Mouse (Mus musculus): ENCODE results near the gene Slc45a2. TPM values are rescaled to one million over a fixed set of nuclear protein-coding genes. Genes with fewer than 3 reads are reported as not detected.
"Not testable (repeated sequence)": the region's sequence is repeated elsewhere in the genome, so short reads cannot be mapped to it uniquely, and the experiment has no call there.

Gene Slc45a2
- total RNA-seq (2017): not detected in 2 replicates

GRCm38 (mm10) chr15:11000421-11000820, at the start of gene Slc45a2:
Slc45a2 (plus strand) TSS chr15:11000721.
- no peak for ATAC-seq (ENCODE audit: extremely low read depth, insufficient number of reproducible peaks, low FRiP score, poor library complexity, severe bottlenecking)

DNA sequence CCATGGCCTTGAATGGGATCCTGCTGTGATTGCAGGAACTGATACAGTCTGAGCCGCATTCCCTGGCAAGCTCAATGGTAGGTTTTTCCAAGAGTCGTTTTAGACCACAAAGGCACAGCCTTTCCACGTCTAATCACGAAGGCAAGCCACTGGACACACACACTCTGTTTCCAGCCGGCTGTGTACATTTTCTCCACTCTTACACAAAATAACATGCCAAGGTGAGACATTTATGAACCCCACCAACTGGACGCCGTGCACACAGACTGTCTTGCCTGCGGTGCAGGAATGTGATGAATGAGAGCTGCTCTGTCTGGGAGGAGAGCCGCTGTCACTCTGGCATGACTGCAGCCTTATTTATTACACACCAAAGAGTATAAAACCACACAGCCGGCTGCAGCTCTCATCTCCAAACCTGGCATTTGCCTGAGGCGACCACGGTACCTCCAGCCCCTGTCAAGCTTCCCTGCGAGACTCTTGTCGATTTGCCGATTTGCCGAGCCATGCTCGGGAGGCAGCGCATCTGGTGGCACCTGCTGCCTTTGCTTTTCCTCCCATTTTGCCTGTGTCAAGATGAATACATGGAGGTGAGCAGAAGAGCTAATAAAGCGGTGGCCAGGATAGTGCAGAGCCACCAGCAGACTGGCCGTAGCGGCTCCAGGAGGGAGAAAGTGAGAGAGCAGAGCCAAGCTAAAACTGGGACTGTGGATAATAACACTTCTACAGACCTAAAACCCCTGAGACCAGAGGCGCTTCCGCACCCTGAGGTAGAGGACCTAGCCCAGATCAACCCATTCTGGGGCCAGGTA, 48.4 kb upstream of the Slc45a2 start, which contains the start of gene C1qtnf3:
Gene C1qtnf3 (plus strand): TSS at position 382 of the 809 bp plus-strand sequence.
- no peak for ATAC-seq (ENCODE audit: extremely low read depth, insufficient number of reproducible peaks, low FRiP score, poor library complexity, severe bottlenecking)

DNA sequence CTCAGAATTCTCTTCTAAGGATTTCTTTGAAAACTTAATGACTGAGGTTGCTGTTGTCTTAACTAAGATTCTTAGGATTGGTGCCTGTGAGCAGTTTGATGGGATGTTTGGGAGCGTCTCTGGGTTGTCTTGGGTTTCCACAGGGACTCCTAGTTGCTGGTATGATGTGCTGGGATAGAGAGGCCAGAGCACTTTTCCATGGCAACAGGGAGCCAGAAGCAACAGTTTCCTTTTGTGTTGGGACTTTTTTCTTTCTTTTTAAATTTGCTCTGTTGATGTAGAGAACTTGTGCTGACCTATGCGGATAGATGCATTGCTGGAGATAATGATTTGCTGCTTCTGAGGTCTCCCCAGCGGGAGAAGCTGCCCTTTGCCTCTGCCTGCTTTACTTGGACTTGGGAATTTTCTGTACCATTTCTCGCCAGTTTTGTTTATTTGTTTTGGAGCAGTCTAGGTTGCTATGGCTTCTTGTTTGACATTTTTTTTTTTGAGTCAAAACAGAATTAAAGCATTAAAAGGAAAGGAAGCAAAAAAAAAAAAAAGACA, 47.7 kb upstream of the Slc45a2 start:
- ATAC-seq (ENCODE audit: extremely low read depth, insufficient number of reproducible peaks, low FRiP score, poor library complexity, severe bottlenecking): no peak

DNA sequence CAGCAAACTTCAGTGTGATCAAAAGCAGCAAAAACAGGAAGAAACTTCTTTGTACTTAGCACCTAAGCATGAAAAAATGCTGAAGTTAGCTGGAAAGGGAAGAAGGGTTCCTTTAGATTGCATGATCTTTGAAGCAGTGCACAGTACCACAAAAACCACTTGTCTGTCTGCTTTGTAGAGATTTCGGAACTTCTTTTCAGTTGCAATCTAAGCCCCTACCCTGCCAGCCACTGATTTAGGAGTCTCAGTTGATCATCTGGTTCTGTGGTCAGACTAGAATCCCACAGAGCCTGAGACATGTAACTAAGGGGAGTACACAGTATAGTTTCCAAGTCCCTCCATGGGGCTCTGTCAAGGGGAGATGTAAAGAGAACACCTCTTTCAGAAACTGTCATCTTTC, 47.1 kb upstream of the Slc45a2 start:
- ATAC-seq (ENCODE audit: extremely low read depth, insufficient number of reproducible peaks, low FRiP score, poor library complexity, severe bottlenecking): no peak

DNA sequence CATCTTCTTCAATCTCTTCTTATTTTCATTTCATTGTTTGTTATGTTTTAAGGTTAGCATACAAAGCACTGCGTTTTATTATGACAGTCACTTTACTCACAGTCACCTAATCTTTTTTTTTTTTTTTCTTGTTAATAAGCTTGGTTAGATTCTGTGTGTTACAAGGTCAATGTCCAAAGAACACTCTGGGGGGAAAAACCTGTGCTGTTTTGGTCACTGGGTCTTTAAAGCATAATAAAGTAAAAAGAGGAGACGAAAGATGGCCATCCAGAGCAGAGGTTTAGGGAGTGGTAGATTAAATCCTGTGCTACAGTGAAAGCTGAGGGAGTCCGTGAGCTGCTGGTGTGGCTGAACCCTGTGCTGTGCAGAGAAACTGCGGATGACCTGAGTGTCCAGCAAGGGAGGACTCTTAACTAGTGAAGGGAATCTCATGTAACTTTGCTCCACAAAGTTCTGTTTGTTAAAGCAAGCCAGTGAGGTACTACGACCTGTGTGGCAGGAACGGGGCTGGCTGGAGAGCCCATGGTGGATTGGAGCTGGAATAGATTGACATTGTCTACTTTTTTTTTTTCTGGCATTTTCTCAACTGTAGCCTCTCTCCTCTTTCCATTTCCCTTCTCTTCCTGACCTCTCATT, 46.0 kb upstream of the Slc45a2 start:
- no peak for ATAC-seq (ENCODE audit: extremely low read depth, insufficient number of reproducible peaks, low FRiP score, poor library complexity, severe bottlenecking)

GRCm38 (mm10) chr15:10955156-10955555, 45.4 kb upstream of the Slc45a2 start:
- no peak for ATAC-seq (ENCODE audit: extremely low read depth, insufficient number of reproducible peaks, low FRiP score, poor library complexity, severe bottlenecking)

GRCm38 (mm10) chr15:10956706-10957105, 43.8 kb upstream of the Slc45a2 start:
- no peak for ATAC-seq (ENCODE audit: extremely low read depth, insufficient number of reproducible peaks, low FRiP score, poor library complexity, severe bottlenecking)

DNA sequence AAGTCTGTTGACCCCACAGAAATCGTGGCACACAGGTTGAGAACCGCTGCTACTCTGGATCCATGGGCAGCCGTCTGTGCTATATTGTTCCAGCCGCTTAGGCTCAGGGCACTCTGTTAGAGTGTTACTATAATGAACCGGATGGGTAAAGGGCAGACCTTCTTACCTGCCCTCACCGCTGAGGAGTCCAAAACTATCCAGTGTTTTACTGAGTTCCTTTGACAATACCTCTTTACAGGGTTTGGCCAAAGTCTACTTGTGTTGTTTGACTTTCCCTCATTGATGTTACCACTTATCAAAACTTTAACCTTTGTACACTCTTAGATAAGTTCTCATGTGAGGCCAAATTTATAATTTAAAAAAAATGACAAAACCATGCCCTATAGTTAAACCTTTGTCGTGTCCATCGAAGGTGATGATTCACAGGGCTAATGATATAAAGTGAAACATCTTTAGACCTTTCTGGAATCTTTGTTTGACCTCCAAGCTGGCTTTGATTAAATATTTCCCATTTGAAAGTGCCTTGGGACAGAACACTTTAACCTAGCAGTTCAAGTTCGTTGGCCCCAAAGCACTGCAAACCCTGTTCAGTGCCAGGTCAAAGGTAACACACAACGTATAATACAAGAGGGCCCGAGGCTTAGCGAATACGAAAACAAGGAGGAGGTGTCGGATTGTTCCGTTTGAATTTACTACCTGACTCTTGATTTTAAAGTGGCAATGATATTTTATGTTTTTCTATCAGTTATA, 41.1 kb upstream of the Slc45a2 start:
- ATAC-seq (ENCODE audit: extremely low read depth, insufficient number of reproducible peaks, low FRiP score, poor library complexity, severe bottlenecking): no peak

GRCm38 (mm10) chr15:10960267-10960666, 40.3 kb upstream of the Slc45a2 start:
- no peak for ATAC-seq (ENCODE audit: extremely low read depth, insufficient number of reproducible peaks, low FRiP score, poor library complexity, severe bottlenecking)

DNA sequence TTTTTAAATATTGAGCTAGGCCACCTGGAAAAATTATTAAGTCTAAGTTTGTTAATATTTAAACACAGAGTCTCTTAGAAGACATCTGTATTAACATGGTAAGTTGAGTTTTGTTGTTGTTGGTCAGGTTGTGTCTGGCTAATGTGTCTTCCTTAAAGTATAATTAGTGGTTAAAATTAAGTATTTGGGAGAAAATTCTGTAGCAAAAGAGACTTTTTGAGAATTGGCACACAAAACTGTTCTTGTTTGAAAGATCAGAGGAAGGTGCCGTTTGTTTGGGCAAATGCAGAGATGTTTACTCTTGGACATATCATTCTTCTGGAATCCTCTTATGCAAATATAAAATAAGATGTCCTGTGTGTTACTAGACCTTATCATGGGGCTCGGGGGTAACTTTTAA, 37.9 kb upstream of the Slc45a2 start:
- no peak for ATAC-seq (ENCODE audit: extremely low read depth, insufficient number of reproducible peaks, low FRiP score, poor library complexity, severe bottlenecking)

DNA sequence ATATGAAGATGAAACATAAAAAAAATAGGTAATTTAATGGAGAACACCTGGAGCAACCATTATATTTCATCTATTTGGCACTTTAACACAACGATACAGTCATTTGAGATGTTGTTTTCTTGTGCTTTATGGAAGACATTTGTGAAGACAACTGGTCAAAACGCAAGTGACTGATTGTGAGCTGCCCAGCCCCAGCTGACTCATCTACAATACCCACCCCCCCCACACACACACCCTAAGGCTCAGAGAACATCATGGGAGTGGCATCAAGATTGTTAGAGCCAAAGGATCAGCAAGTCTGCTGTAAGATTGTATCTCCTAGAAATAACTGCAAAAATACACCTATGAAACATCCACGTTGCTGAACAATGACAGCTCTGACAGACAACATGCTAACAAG, 31.1 kb upstream of the Slc45a2 start:
- ATAC-seq (ENCODE audit: extremely low read depth, insufficient number of reproducible peaks, low FRiP score, poor library complexity, severe bottlenecking): no peak

GRCm38 (mm10) chr15:10970777-10971176, 29.7 kb upstream of the Slc45a2 start:
- ATAC-seq (ENCODE audit: extremely low read depth, insufficient number of reproducible peaks, low FRiP score, poor library complexity, severe bottlenecking): no peak

DNA sequence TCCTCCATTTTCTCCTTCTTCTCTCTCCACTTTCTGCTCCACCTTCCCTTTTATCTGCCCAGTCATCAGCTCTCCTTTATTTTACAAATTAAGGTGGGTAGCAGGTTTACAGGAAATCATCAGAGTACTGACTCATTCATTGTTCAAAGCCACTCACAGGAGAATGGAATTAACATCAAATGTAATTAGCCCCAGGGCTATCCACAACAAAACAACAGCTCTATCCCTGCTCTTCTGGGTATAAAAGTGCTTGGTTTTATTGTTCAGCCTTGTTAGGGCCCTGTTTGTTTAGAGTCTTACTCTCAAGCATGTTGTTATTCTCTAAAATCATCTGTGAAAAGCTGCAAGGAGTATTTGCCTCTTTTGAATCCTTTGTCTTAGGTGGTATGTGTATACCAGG, 23.4 kb upstream of the Slc45a2 start:
- ATAC-seq (ENCODE audit: extremely low read depth, insufficient number of reproducible peaks, low FRiP score, poor library complexity, severe bottlenecking): no peak

DNA sequence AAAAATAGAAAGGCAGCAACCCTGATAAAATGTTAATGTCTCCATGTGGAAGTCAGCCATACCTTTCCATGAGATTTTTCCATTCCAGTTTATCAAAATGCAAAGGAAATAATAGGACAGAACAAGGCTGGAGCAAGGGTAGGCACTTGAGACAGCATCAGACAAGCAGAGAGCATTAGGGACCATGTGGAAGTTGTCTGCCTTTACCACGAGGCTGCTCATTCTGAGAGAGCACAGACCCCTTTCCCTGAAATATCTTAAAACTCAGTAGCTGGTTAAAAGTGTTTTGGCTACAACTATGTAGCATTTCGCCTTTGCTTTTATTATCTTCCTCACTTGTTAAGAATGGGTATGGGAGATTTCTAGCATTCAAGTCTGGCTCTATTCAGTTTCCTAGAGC, 19.8 kb upstream of the Slc45a2 start:
- no peak for ATAC-seq (ENCODE audit: extremely low read depth, insufficient number of reproducible peaks, low FRiP score, poor library complexity, severe bottlenecking)

- peak; percentile 88 for ATAC-seq (ENCODE audit: extremely low read depth, insufficient number of reproducible peaks, low FRiP score, poor library complexity, severe bottlenecking)
Measured at GRCm38 (mm10) chr15:10981377-10982063, 19.0 kb upstream of the Slc45a2 start, which contains the start of gene Amacr. Amacr (plus strand) TSS chr15:10981756.

GRCm38 (mm10) chr15:10982064-10982435, 18.5 kb upstream of the Slc45a2 start:
- no peak for ATAC-seq (ENCODE audit: extremely low read depth, insufficient number of reproducible peaks, low FRiP score, poor library complexity, severe bottlenecking)

GRCm38 (mm10) chr15:10985756-10986155, 14.8 kb upstream of the Slc45a2 start:
- no peak for ATAC-seq (ENCODE audit: extremely low read depth, insufficient number of reproducible peaks, low FRiP score, poor library complexity, severe bottlenecking)

GRCm38 (mm10) chr15:10986477-10986876, 14.0 kb upstream of the Slc45a2 start:
- not testable (repeated sequence) for ATAC-seq (ENCODE audit: extremely low read depth, insufficient number of reproducible peaks, low FRiP score, poor library complexity, severe bottlenecking)

GRCm38 (mm10) chr15:10990411-10990810, 10.1 kb upstream of the Slc45a2 start:
- ATAC-seq (ENCODE audit: extremely low read depth, insufficient number of reproducible peaks, low FRiP score, poor library complexity, severe bottlenecking): no peak

All from neutrophil, adult 5-6 weeks (primary cell).